Mouse (Mus musculus) embryonic facial prominence, embryonic 15.5 days (tissue): ENCODE measurements around the gene Duxbl3. TPM values are rescaled to one million over a fixed set of nuclear protein-coding genes. Genes with fewer than 3 reads are reported as not detected.
A peak's percentile ranks its signal among the peaks of the same experiment; 100 is the strongest.
"Not testable (repeated sequence)": the region's sequence is repeated elsewhere in the genome, so short reads cannot be mapped to it uniquely, and the experiment has no call there.

Experiments
- ATAC-seq: fragments of 200-750 bp; cut with Nextera tagmentation; 2 replicates; pipeline ENCODE4 v1.8.0; 2017; ENCODE audit warnings: low read depth, moderate TSS enrichment; ENCODE audit not compliant: insufficient number of reproducible peaks, low FRiP score, low TSS enrichment
- H3K27ac ChIP-seq: fragments of 300-500 bp; sonication (generic); replicated peaks from 2 replicates; pipeline ENCODE4 v1.5.1; 2015; ENCODE audit warnings: mild to moderate bottlenecking, inconsistent platforms
- H3K27me3 ChIP-seq: fragments of 300-500 bp; sonication (generic); 2 replicates; pipeline ENCODE4 v1.6.1; 2015; ENCODE audit warnings: inconsistent platforms
- H3K36me3 ChIP-seq: fragments of 300-500 bp; sonication (generic); 2 replicates; pipeline ENCODE4 v1.6.1; 2015; ENCODE audit warnings: mild to moderate bottlenecking, inconsistent platforms
- H3K4me1 ChIP-seq: fragments of 300-500 bp; sonication (generic); 2 replicates; pipeline ENCODE4 v1.6.1; 2015; ENCODE audit warnings: inconsistent platforms
- H3K4me2 ChIP-seq: fragments of 300-500 bp; sonication (generic); replicated peaks from 2 replicates; pipeline ENCODE4 v1.6.1; 2015; ENCODE audit warnings: mild to moderate bottlenecking, inconsistent platforms
- H3K4me3 ChIP-seq: fragments of 300-500 bp; sonication (generic); replicated peaks from 2 replicates; pipeline ENCODE4 v1.5.1; 2015; ENCODE audit warnings: mild to moderate bottlenecking, inconsistent platforms
- H3K9ac ChIP-seq: fragments of 300-500 bp; sonication (generic); 2 replicates; pipeline ENCODE4 v1.6.1; 2015; ENCODE audit warnings: inconsistent platforms
- H3K9me3 ChIP-seq: fragments of 300-500 bp; sonication (generic); replicated peaks from 2 replicates; pipeline ENCODE4 v1.6.1; 2016; ENCODE audit warnings: inconsistent platforms
- WGBS: fragments of 180-500 bp; shearing (Covaris S2); methylation state at CpG from one replicate; pipeline ENCODE4 v1.1.7; 2015; 5-methylcytosine and 5-hydroxymethylcytosine counted together
- polyA plus RNA-seq: library from polyadenylated mRNA; unstranded; fragments of >200 nt; fragmentation: Nextera tagmentation; extraction: Ambion mirVana; gene quantifications from 2 replicates; pipeline ENCODE4 v1.2.1, GENCODE M21; 2015

Gene Duxbl3
- 0.87 and 3.4 TPM in 2 replicates for polyA plus RNA-seq

GRCm38 (mm10) chr14:26257756-26258617, at the start of gene Duxbl3:
Duxbl3 (plus strand) TSS chr14:26257962.
- WGBS, result no CpG with 5 or more reads among the region's 25 CpGs
- H3K4me3 ChIP-seq, H3K27me3 ChIP-seq, H3K27ac ChIP-seq, H3K36me3 ChIP-seq, H3K9ac ChIP-seq, H3K9me3 ChIP-seq, H3K4me2 ChIP-seq, H3K4me1 ChIP-seq: not testable (repeated sequence)
- ATAC-seq, result peak; percentile 80

- H3K36me3 ChIP-seq, H3K27me3 ChIP-seq, ATAC-seq, H3K9me3 ChIP-seq, H3K4me1 ChIP-seq, H3K9ac ChIP-seq, H3K4me3 ChIP-seq, H3K4me2 ChIP-seq, H3K27ac ChIP-seq: not testable (repeated sequence)
- no CpG with 5 or more reads among the region's 5 CpGs for WGBS
These were observed 41.3 kb upstream of the Duxbl3 start for GRCm38 (mm10) chr14:26216233-26217000.

- not testable (repeated sequence) for H3K4me3 ChIP-seq, H3K4me2 ChIP-seq, ATAC-seq, H3K9me3 ChIP-seq, H3K4me1 ChIP-seq, H3K36me3 ChIP-seq, H3K27me3 ChIP-seq, H3K27ac ChIP-seq, H3K9ac ChIP-seq
- WGBS, result no CpG with 5 or more reads among the region's 2 CpGs
These were observed 20.6 kb upstream of the Duxbl3 start for GRCm38 (mm10) chr14:26237183-26237582.

GRCm38 (mm10) chr14:26258729-26259128, 967 bp downstream of the Duxbl3 start:
- H3K4me3 ChIP-seq, H3K36me3 ChIP-seq, H3K9ac ChIP-seq, H3K27me3 ChIP-seq, H3K4me1 ChIP-seq, H3K9me3 ChIP-seq, H3K27ac ChIP-seq, H3K4me2 ChIP-seq, ATAC-seq: not testable (repeated sequence)
- WGBS, result no CpG with 5 or more reads among the region's 6 CpGs

GRCm38 (mm10) chr14:26286737-26287136, 29.0 kb downstream of the Duxbl3 start:
- H3K9ac ChIP-seq, ATAC-seq, H3K4me3 ChIP-seq, H3K36me3 ChIP-seq, H3K9me3 ChIP-seq, H3K4me2 ChIP-seq, H3K4me1 ChIP-seq, H3K27ac ChIP-seq, H3K27me3 ChIP-seq: not testable (repeated sequence)
- no CpG with 5 or more reads among the region's 2 CpGs for WGBS

GRCm38 (mm10) chr14:26293859-26294258, 36.1 kb downstream of the Duxbl3 start:
- H3K9me3 ChIP-seq, result no peaks in the 10 kb centered on the region
- no peak overlapping the region for H3K27ac ChIP-seq
- 100% methylated on average over 1 of the region's 1 CpGs for WGBS
- no peak overlapping the region for H3K9ac ChIP-seq
- H3K27me3 ChIP-seq, result no peaks in the 10 kb centered on the region
- H3K4me3 ChIP-seq, result no peak overlapping the region
- ATAC-seq, result no peak
- H3K4me2 ChIP-seq, result no peak overlapping the region
- H3K36me3 ChIP-seq, result no peaks in the 10 kb centered on the region
- no peaks in the 10 kb centered on the region for H3K4me1 ChIP-seq

GRCm38 (mm10) chr14:26297055-26297454, 39.3 kb downstream of the Duxbl3 start:
- H3K9me3 ChIP-seq, result no peaks in the 10 kb centered on the region
- no peaks in the 10 kb centered on the region for H3K36me3 ChIP-seq
- no peaks in the 10 kb centered on the region for H3K4me1 ChIP-seq
- H3K27me3 ChIP-seq, result no peaks in the 10 kb centered on the region
- no peak overlapping the region for H3K4me2 ChIP-seq
- no peak overlapping the region for H3K27ac ChIP-seq
- no peak for ATAC-seq
- H3K4me3 ChIP-seq, result no peak overlapping the region
- 68% methylated on average over 4 of the region's 4 CpGs for WGBS
- no peak overlapping the region for H3K9ac ChIP-seq

GRCm38 (mm10) chr14:26297484-26297883, 39.7 kb downstream of the Duxbl3 start:
- 76% methylated on average over 5 of the region's 5 CpGs for WGBS
- Histone ChIP-seq H3K9me3 (no peaks in the 10 kb centered on the region), H3K27ac (no peak overlapping the region), H3K4me1 (no peaks in the 10 kb centered on the region), H3K4me3 (no peak overlapping the region), H3K27me3 (no peaks in the 10 kb centered on the region), H3K4me2 (no peak overlapping the region), H3K36me3 (no peaks in the 10 kb centered on the region), H3K9ac (no peak overlapping the region)
- no peak for ATAC-seq

- Histone ChIP-seq H3K36me3 (no peaks in the 10 kb centered on the region), H3K9me3 (no peaks in the 10 kb centered on the region), H3K4me2 (no peak overlapping the region), H3K9ac (no peak overlapping the region), H3K27me3 (no peaks in the 10 kb centered on the region), H3K4me1 (no peaks in the 10 kb centered on the region), H3K4me3 (no peak overlapping the region), H3K27ac (no peak overlapping the region)
- WGBS, result 32% methylated on average over 2 of the region's 2 CpGs
- no peak for ATAC-seq
These were observed 45.3 kb downstream of the Duxbl3 start for GRCm38 (mm10) chr14:26303111-26303510.

GRCm38 (mm10) chr14:26306032-26306431, 48.3 kb downstream of the Duxbl3 start:
- H3K4me3 ChIP-seq, result no peak overlapping the region
- no peak overlapping the region for H3K4me2 ChIP-seq
- H3K27me3 ChIP-seq, result no peaks in the 10 kb centered on the region
- H3K4me1 ChIP-seq, result no peaks in the 10 kb centered on the region
- 52% methylated on average over 2 of the region's 2 CpGs for WGBS
- H3K9me3 ChIP-seq, result no peaks in the 10 kb centered on the region
- H3K36me3 ChIP-seq, result no peaks in the 10 kb centered on the region
- no peak overlapping the region for H3K9ac ChIP-seq
- ATAC-seq, result no peak
- H3K27ac ChIP-seq, result no peak overlapping the region

- no peak for ATAC-seq
- Histone ChIP-seq H3K4me1 (no peaks in the 10 kb centered on the region), H3K4me3 (no peak overlapping the region), H3K9ac (no peak overlapping the region), H3K36me3 (no peaks in the 10 kb centered on the region), H3K27me3 (no peaks in the 10 kb centered on the region), H3K4me2 (no peak overlapping the region), H3K9me3 (no peaks in the 10 kb centered on the region), H3K27ac (no peak overlapping the region)
- WGBS, result 87% methylated on average over 6 of the region's 6 CpGs
These were observed 51.1 kb downstream of the Duxbl3 start for GRCm38 (mm10) chr14:26308813-26309212.
